Mouse (Mus musculus): ENCODE results near the gene Adra1b.

DNA sequence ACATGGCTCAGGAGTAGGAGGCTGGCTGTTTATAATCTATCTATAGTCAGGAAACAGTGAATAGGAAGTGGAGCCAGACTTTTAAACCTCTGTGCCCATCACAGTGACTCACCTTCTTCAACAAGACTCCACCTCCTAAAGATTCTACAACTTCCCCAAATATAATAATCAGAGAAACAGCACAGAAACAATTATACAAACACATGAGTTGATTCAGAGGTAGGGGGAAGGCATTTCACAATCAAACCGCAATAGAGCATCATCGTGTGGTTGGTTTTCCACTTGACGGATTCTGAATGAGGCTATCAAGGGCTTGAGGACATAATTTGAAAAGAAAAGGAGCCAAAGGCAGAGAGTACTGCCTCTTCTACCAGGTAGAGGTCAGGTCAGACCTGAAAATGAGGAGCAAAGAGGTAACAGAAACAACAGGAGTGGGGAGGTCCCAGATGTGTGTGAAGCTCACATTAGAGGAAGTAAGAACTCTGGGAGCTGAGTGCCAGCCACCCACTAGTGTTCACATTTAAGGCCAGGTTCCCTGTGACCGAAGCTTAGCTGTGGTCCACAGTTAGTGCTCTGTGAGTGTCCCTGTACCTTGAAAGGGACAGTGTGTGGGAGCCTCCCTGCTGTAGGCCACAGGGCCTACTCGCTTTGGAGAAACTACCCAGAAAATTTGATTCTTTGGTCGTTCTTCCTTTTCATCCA lies 39.6 kb upstream of the Adra1b start:
- TF ChIP-seq GATA1 (IDR thresholded peaks at IDR 0.05; ENCODE audit: borderline replicate concordance, low read length) (no peak), FLI1 (IDR thresholded peaks at IDR 0.05; ENCODE audit: low read length) (no peak)

Data from megakaryocyte, embryonic 14.5 days (primary cell).